Mouse (Mus musculus) brain, embryonic 14.5 days (tissue): ENCODE measurements around the gene G6pc.

Source experiments
- CTCF ChIP-seq: fragments of 200-500 bp; IDR thresholded peaks from 2 replicates; pipeline ENCODE4 v1.5.1; 2012; ENCODE audit warnings: inconsistent platforms, mild to moderate bottlenecking, moderate library complexity, borderline replicate concordance; ENCODE audit not compliant: insufficient read depth, insufficient read length; ENCODE audit errors: extremely low read depth
- POLR2A ChIP-seq: fragments of 200-500 bp; IDR thresholded peaks from 2 replicates; pipeline ENCODE4 v1.6.1; 2012; ENCODE audit warnings: mild to moderate bottlenecking, inconsistent platforms, borderline replicate concordance; ENCODE audit not compliant: poor library complexity, insufficient read depth, insufficient read length, severe bottlenecking; ENCODE audit errors: extremely low read depth

DNA sequence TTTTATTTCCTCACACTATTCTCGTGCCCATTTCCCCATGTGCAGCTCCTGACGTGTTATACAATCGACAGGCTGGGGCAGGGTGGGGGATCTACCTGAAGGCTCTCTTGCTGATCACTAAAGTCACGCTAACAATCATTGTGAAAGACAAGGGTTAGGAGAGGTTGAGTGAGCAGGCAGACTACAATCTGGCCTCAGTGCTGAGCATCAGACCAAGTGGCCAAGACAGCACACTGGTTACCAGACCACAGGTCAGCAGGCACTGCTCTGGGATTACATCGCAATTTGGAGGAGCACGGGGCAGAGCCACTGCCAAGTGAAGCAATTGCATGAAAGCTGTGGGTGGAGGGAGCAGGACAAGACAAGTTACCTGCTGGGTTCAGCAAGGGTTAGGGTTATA, 11.6 kb downstream of the G6pc start:
- TF ChIP-seq CTCF (no peak), POLR2A (no peak)
